Mouse (Mus musculus) olfactory bulb, adult 2 months (tissue): ENCODE measurements around the gene Cnot9.
"Not testable (repeated sequence)": the region's sequence is repeated elsewhere in the genome, so short reads cannot be mapped to it uniquely, and the experiment has no call there.

Experiments used
- CTCF ChIP-seq: fragments of 200-500 bp; IDR thresholded peaks from 2 replicates; pipeline ENCODE4 v1.5.1; 2012; ENCODE audit warnings: low read depth, mild to moderate bottlenecking, low read length, moderate library complexity; ENCODE audit not compliant: insufficient read depth
- POLR2A ChIP-seq: fragments of 200-500 bp; IDR thresholded peaks from 2 replicates; pipeline ENCODE4 v1.6.1; 2012; ENCODE audit warnings: mild to moderate bottlenecking, low read depth, low read length, moderate library complexity; ENCODE audit not compliant: insufficient read depth

- TF ChIP-seq CTCF, POLR2A: not testable (repeated sequence)
Observed at GRCm38 (mm10) chr1:74512999-74513398, 7.1 kb downstream of the Cnot9 start.
